Mouse (Mus musculus) heart, postnatal 0 days (tissue): ENCODE data around the gene Myof.

Source experiments
- CTCF ChIP-seq: IDR thresholded peaks from 2 replicates; pipeline ENCODE4 v1.5.1; 2016; ENCODE audit warnings: antibody characterized with exemption, control low read depth, low read depth
- EP300 ChIP-seq: IDR thresholded peaks from 2 replicates; pipeline ENCODE4 v1.6.1; 2016; ENCODE audit warnings: antibody characterized with exemption, low read depth

DNA sequence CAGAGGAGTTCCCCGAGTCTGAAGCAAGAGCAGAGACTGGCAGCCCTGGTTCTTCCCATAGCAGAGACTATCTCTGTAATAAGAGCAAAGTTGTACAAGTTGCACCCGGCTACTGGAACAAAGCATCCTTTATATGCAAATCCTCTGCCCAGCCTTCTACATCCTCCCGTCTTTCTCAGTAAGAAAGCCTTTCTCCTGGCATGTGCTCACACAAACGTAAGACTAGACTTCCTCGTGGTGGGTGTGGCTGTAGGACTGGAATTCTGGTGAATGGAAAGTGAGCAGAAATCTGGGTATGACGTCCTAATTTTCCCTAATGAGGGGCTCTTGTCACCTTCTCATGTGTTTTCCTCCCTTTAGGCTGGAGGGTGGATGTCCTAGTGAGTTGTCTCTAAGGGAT is 84.3 kb downstream of the Myof start:
- TF ChIP-seq EP300 (no peak), CTCF (no peak)
